Mouse (Mus musculus) heart, embryonic 16.5 days (tissue): Measurements from ENCODE around the gene Gm572. TPM values are rescaled to one million over a fixed set of nuclear protein-coding genes. Genes with fewer than 3 reads are reported as not detected.

ENCODE experiments used
- ATAC-seq: fragments of 200-750 bp; cut with Nextera tagmentation; replicated peaks from 2 replicates; pipeline ENCODE4 v1.8.0; 2017; ENCODE audit warnings: moderate number of reproducible peaks; ENCODE audit not compliant: insufficient read depth, low FRiP score; ENCODE audit errors: extremely low read depth
- H3K27ac ChIP-seq: fragments of 300-500 bp; sonication (generic); 2 replicates; pipeline ENCODE4 v1.5.1; 2014; ENCODE audit warnings: mild to moderate bottlenecking, low read length, control low read depth, moderate library complexity
- H3K27me3 ChIP-seq: fragments of 300-500 bp; sonication (generic); 2 replicates; pipeline ENCODE4 v1.6.1; 2014; ENCODE audit warnings: low read length, mixed read lengths; ENCODE audit not compliant: control insufficient read depth, insufficient read depth
- H3K36me3 ChIP-seq: fragments of 300-500 bp; sonication (generic); 2 replicates; pipeline ENCODE4 v1.6.1; 2014; ENCODE audit not compliant: control insufficient read depth, insufficient read depth
- H3K4me1 ChIP-seq: fragments of 300-500 bp; sonication (generic); 2 replicates; pipeline ENCODE4 v1.6.1; 2014; ENCODE audit warnings: low read length, mixed read lengths; ENCODE audit not compliant: control insufficient read depth, insufficient read depth
- H3K4me2 ChIP-seq: fragments of 300-500 bp; sonication (generic); 2 replicates; pipeline ENCODE4 v1.6.1; 2014; ENCODE audit warnings: low read depth, mild to moderate bottlenecking, control low read depth, low read length
- H3K4me3 ChIP-seq: fragments of 300-500 bp; sonication (generic); 2 replicates; pipeline ENCODE4 v1.5.1; 2014; ENCODE audit warnings: mild to moderate bottlenecking, control low read depth, low read length
- H3K9ac ChIP-seq: fragments of 300-500 bp; sonication (generic); 2 replicates; pipeline ENCODE4 v1.6.1; 2014; ENCODE audit warnings: low read length, control low read depth
- H3K9me3 ChIP-seq: fragments of 300-500 bp; sonication (generic); replicated peaks from 2 replicates; pipeline ENCODE4 v1.6.1; 2016; ENCODE audit warnings: low read length; ENCODE audit not compliant: control insufficient read depth
- WGBS: fragments of 180-500 bp; shearing (Covaris S2); extraction: QIAGEN DNeasy Blood & Tissue Kit; methylation state at CpG from one replicate; pipeline ENCODE4 v1.1.7; 2014; 5-methylcytosine and 5-hydroxymethylcytosine counted together
- polyA plus RNA-seq: library from polyadenylated mRNA; unstranded; fragments of >200 nt; fragmentation: Nextera tagmentation; extraction: Ambion mirVana; gene quantifications from 2 replicates; pipeline ENCODE4 v1.2.1, GENCODE M21; 2015

The Gm572 gene
- polyA plus RNA-seq, 1 experiment from 2014 or later = 0.11 TPM

DNA sequence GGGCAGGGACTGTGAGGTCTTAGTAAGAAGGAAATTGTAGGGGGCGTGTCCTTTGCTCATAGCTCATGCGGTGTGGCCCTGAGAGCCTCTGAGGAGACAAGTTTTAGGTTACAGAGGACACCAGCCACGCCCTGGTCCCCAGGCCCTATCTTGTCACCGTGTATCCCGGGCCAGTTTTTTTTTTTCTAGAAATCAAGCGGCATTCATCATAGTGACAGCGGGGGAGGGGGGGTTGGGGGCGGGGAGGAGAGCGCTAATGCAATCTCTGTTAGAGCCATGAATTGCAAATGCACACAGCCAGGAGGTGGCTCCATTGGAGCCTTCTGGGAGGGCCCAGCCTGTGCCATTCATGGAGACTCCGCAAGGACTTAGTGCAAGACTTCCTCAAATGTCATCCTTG is 68.2 kb downstream of the Gm572 start:
- Histone ChIP-seq H3K36me3 (no peaks in the 10 kb centered on the region), H3K9ac (no peak overlapping the region), H3K27ac (no peak overlapping the region), H3K4me1 (no peaks in the 10 kb centered on the region), H3K9me3 (no peaks in the 10 kb centered on the region), H3K4me3 (no peak overlapping the region), H3K4me2 (no peak overlapping the region), H3K27me3 (0 out of 2 replicates have a peak, but pooled peaks cover 2% of the 10 kb centered on the region)
- no peak for ATAC-seq
- 23% methylated on average over 10 of the region's 10 CpGs for WGBS

GRCm38 (mm10) chr4:148712632-148713031 is 69.5 kb downstream of the Gm572 start:
- 0 out of 2 replicates have a peak, but pooled peaks cover 2% of the 10 kb centered on the region for H3K27me3 ChIP-seq
- no peaks in the 10 kb centered on the region for H3K4me1 ChIP-seq
- H3K27ac ChIP-seq = no peak overlapping the region
- 60% methylated on average over 10 of the region's 10 CpGs for WGBS
- no peak overlapping the region for H3K9ac ChIP-seq
- no peak overlapping the region for H3K4me2 ChIP-seq
- H3K36me3 ChIP-seq = no peaks in the 10 kb centered on the region
- no peak for ATAC-seq
- H3K4me3 ChIP-seq = no peak overlapping the region
- no peaks in the 10 kb centered on the region for H3K9me3 ChIP-seq

DNA sequence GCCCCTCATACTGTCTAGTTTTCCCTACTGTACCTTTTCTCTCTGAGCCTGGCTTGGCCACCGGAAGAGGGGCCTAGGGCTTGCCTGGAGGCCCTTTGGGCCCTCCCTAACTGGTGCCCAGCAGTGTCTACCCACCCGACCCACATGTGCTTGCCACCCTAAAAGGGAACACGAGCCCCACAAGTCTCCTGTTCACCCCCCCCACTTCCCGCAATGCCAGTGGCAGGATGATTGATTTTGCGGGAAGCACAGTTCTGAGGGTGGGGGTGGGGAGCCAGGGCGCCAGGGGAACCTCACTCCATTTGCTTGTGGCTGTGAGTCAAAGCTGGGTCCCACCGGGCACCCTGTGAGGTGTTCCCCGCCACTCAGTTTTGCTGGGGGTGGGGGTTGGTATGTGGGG is 70.9 kb downstream of the Gm572 start:
- no peaks in the 10 kb centered on the region for H3K36me3 ChIP-seq
- no peak overlapping the region for H3K4me2 ChIP-seq
- H3K9ac ChIP-seq = no peak overlapping the region
- ATAC-seq = no peak
- 0 out of 2 replicates have a peak, but pooled peaks cover 2% of the 10 kb centered on the region for H3K27me3 ChIP-seq
- H3K27ac ChIP-seq = no peak overlapping the region
- no peaks in the 10 kb centered on the region for H3K4me1 ChIP-seq
- H3K4me3 ChIP-seq = no peak overlapping the region
- 67% methylated on average over 8 of the region's 8 CpGs for WGBS
- H3K9me3 ChIP-seq = no peaks in the 10 kb centered on the region

DNA sequence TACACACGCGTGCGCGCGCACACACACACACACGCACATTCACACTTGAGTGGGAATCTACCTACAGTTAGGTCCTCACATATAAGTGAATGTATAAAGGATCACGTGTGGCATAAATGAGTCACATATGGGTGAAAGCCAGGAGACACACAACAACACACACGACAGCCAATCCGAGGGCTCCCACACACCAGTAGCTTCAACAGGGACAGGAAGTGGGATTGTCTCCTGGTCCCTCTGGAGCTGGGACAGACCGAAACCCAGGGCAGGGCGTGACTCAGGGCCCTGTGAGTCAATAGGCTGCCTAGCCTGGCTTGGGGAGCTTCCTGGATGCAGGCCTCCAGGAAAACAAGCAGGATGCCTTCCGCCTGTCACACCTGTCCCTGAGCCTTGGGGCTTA is 71.6 kb downstream of the Gm572 start:
- no peaks in the 10 kb centered on the region for H3K4me1 ChIP-seq
- H3K4me3 ChIP-seq = no peak overlapping the region
- 0 out of 2 replicates have a peak, but pooled peaks cover 7% of the 10 kb centered on the region for H3K27me3 ChIP-seq
- no peak overlapping the region for H3K9ac ChIP-seq
- H3K27ac ChIP-seq = no peak overlapping the region
- 74% methylated on average over 12 of the region's 12 CpGs for WGBS
- H3K9me3 ChIP-seq = no peaks in the 10 kb centered on the region
- H3K4me2 ChIP-seq = no peak overlapping the region
- H3K36me3 ChIP-seq = no peaks in the 10 kb centered on the region
- ATAC-seq = no peak

- no peak overlapping the region for H3K27ac ChIP-seq
- 0 out of 2 replicates have a peak, but pooled peaks cover 7% of the 10 kb centered on the region for H3K27me3 ChIP-seq
- ATAC-seq = no peak
- no peaks in the 10 kb centered on the region for H3K9me3 ChIP-seq
- no peak overlapping the region for H3K4me2 ChIP-seq
- no peaks in the 10 kb centered on the region for H3K36me3 ChIP-seq
- WGBS = 57% methylated on average over 3 of the region's 3 CpGs
- H3K4me3 ChIP-seq = no peak overlapping the region
- H3K4me1 ChIP-seq = no peaks in the 10 kb centered on the region
- no peak overlapping the region for H3K9ac ChIP-seq
Observed at GRCm38 (mm10) chr4:148715396-148715795, 72.3 kb downstream of the Gm572 start.

Other genes with a start within 250 kb of the Gm572 start
- gene Ubiad1, start 198.5 kb upstream of the Gm572 start, polyA plus RNA-seq = 24.3 and 25.6 TPM in 2 replicates
- gene Mtor, start 194.7 kb upstream of the Gm572 start, polyA plus RNA-seq = 11.5 and 15.1 TPM in 2 replicates
- 12.5 and 15.0 TPM in 2 replicates for gene Angptl7, start 142.9 kb upstream of the Gm572 start, polyA plus RNA-seq
- 69.3 and 70.2 TPM in 2 replicates for gene Exosc10, start 84.9 kb upstream of the Gm572 start, polyA plus RNA-seq
- 91.9 and 99.5 TPM in 2 replicates for gene Srm, start 51.8 kb upstream of the Gm572 start, polyA plus RNA-seq
- 0.34 and 0.45 TPM in 2 replicates for gene Masp2, start 40.8 kb upstream of the Gm572 start, polyA plus RNA-seq
- 171 and 194 TPM in 2 replicates for gene Tardbp, start 16.3 kb upstream of the Gm572 start, polyA plus RNA-seq
- gene Casz1, start 161.1 kb downstream of the Gm572 start, polyA plus RNA-seq = 22.4 and 25.7 TPM in 2 replicates